Mouse (Mus musculus): ENCODE results near the gene Pdrg1. TPM values are rescaled to one million over a fixed set of nuclear protein-coding genes. Genes with fewer than 3 reads are reported as not detected.

The Pdrg1 gene
- 247 and 274 TPM in 2 replicates for polyA plus RNA-seq (2015; fragmentation: Nextera tagmentation; extraction: Ambion mirVana)

DNA sequence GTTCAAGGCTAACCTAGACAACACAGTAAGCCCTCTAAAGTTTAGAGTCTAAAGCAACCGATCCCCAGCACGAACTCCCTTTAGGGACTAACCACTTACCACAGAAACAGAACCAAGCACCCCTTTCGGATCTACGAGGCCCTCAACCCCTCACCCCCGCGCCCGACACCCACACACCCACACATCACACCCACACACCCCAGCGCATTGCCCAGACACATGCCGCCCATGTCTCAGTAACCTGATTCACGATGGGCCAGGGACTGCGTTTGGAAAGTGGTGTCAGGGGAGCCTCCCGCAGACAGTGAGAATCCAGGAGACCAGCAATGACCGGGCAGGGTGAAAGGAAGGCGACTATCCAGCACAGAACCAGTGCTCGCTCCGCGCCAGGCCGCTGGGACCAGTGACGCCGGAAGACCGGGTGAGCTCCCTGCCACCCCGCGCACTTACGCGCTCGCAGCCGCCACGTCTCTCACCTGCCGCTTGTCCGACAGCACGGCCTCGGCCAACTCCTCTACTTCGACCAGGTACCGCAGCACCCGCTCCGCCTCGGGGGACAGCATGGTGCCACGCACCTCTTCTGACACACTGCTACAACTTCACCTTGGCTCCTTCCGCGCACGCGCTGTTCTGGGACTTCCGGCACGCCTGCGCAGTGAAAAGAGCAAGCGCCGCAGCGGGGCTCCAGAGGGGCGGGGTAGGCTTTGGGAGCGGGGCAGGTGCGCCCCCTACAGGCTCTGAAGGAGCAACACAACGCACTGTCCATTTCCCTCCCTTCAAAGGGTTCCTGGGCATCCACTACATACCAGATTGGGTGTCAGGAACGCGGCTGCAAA is at the start of gene Pdrg1:
TSS of gene Pdrg1 (minus strand) at position 670 of the 836 bp plus-strand sequence.
- H3K27me3 ChIP-seq (replicated peaks; ENCODE audit: control insufficient read depth, insufficient read depth, low read length): no peaks in the 10 kb centered on the region
- ATAC-seq: peak; percentile 95
- WGBS: under 1% methylated on average over 53 of the region's 54 CpGs

DNA sequence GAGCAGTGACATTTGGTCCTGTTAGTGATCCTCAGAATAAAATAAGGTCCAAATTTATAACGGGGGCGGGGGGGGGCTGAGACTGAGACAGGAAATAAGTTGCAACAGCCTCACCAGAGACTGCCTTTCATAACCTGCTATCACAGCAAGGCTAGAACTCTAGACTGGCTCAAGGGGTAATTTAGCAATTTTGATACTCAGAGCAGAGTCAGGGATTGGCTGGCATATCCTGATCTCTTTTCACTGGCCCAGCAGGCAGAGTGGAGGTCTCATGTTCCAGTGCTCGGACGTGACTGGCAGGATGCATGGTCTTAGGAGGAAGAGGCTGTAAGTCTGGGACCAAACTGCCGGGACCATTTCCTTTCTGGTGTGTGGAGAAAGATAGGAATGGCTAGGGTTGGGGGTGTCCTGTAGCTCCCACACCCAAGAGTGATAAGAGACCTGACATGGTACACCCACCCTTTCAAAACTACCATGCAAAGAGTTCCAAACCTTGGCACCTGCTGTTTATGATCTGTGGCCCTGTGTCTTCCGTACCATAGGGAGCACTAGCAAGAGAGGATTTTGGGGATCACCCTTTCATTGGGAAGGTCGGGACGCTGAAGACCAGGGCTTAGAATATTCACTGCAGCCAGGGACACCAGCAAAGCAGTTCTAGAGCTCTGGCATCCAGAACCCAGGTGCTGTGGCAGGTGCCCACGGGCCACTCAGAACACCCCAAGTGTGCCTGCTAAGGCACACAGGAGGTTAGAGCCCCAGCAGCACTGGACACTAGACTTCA is 49.2 kb upstream of the Pdrg1 start:
- WGBS: 72% methylated on average over 9 of the region's 9 CpGs
- H3K9ac ChIP-seq (ENCODE audit: low read depth, low read length): no peak overlapping the region
- H3K36me3 ChIP-seq (ENCODE audit: control insufficient read depth, insufficient read depth, low read length): no peaks in the 10 kb centered on the region
- H3K9me3 ChIP-seq (ENCODE audit: control insufficient read depth, low read length): no peaks in the 10 kb centered on the region
- no peak overlapping the region for H3K4me2 ChIP-seq (ENCODE audit: low read length)
- H3K4me1 ChIP-seq (ENCODE audit: control insufficient read depth, insufficient read depth, low read depth, low read length): no peaks in the 10 kb centered on the region
- no peak; the same call in 1 of the 2 replicates for ATAC-seq
- H3K27me3 ChIP-seq (replicated peaks; ENCODE audit: control insufficient read depth, insufficient read depth, low read length): no peaks in the 10 kb centered on the region
- no peak overlapping the region for H3K4me3 ChIP-seq (ENCODE audit: low read length)
- H3K27ac ChIP-seq (ENCODE audit: low read depth, low read length): no peak overlapping the region

More for the DNA sequence above, at the start of gene Pdrg1:
- Histone ChIP-seq H3K4me1 (ENCODE audit: control insufficient read depth, insufficient read depth, low read depth, low read length) (peaks cover 13% of the 10 kb centered on the region), H3K27ac (ENCODE audit: low read depth, low read length) (peak within 1 kb of the TSS; percentile 58; the same call in 1 of the 2 replicates), H3K4me2 (ENCODE audit: low read length) (peak within 1 kb of the TSS; percentile 88), H3K9me3 (ENCODE audit: control insufficient read depth, low read length) (no peaks in the 10 kb centered on the region), H3K9ac (ENCODE audit: low read depth, low read length) (peak within 1 kb of the TSS; percentile 88), H3K4me3 (ENCODE audit: low read length) (peak within 1 kb of the TSS; percentile 91), H3K36me3 (ENCODE audit: control insufficient read depth, insufficient read depth, low read length) (peaks cover 18% of the 10 kb centered on the region)

DNA sequence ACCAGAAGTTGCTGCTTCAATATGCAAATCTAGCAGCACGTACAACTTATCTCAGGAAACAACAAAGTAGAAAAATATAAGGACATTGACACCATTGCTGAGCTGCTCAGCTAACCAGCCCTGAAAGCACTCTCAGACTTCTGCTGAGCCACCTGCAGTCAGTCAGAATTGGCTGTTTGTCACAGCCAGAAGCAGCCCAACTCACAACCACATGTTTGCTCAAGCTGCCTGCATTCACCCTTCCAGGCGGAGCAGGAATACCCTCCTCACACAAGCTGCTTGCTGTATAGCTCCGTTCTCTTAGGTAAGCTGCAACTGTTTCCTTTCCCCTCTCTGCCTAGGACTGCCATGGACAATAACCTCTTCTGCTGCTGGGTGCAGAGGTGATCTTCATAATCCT is 48.2 kb upstream of the Pdrg1 start:
- no peak for ATAC-seq
- H3K4me1 ChIP-seq (ENCODE audit: control insufficient read depth, insufficient read depth, low read depth, low read length): no peaks in the 10 kb centered on the region
- H3K9me3 ChIP-seq (ENCODE audit: control insufficient read depth, low read length): no peaks in the 10 kb centered on the region
- no peak overlapping the region for H3K4me3 ChIP-seq (ENCODE audit: low read length)
- H3K4me2 ChIP-seq (ENCODE audit: low read length): no peak overlapping the region
- WGBS: 61% methylated on average over 3 of the region's 3 CpGs
- no peaks in the 10 kb centered on the region for H3K27me3 ChIP-seq (replicated peaks; ENCODE audit: control insufficient read depth, insufficient read depth, low read length)
- no peak overlapping the region for H3K27ac ChIP-seq (ENCODE audit: low read depth, low read length)
- no peak overlapping the region for H3K9ac ChIP-seq (ENCODE audit: low read depth, low read length)
- no peaks in the 10 kb centered on the region for H3K36me3 ChIP-seq (ENCODE audit: control insufficient read depth, insufficient read depth, low read length)

DNA sequence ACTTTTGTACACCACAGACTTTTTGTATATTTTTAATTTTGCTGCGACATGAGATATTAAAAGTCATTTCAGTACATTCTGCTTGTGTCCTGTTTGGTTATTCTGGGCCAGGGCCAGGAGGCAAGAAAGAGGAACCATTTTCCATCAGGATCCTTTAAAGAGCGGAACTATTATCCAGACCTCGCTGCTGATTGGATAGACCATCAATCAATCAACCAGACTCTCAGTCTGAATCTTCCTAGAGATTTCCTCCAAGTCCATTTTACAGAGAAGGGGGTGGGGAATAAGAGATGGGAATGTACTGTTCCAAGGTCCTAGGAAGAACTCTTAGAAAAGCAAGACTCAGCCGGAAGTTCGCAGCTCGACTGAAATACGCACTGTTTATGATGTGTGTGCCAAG is 45.0 kb upstream of the Pdrg1 start:
- H3K9me3 ChIP-seq (ENCODE audit: control insufficient read depth, low read length): no peaks in the 10 kb centered on the region
- H3K27ac ChIP-seq (ENCODE audit: low read depth, low read length): no peak overlapping the region
- peaks cover 7% of the 10 kb centered on the region for H3K36me3 ChIP-seq (ENCODE audit: control insufficient read depth, insufficient read depth, low read length)
- no peak overlapping the region for H3K4me3 ChIP-seq (ENCODE audit: low read length)
- no peak overlapping the region for H3K9ac ChIP-seq (ENCODE audit: low read depth, low read length)
- no peak for ATAC-seq
- 88% methylated on average over 7 of the region's 7 CpGs for WGBS
- H3K27me3 ChIP-seq (replicated peaks; ENCODE audit: control insufficient read depth, insufficient read depth, low read length): no peaks in the 10 kb centered on the region
- no peaks in the 10 kb centered on the region for H3K4me1 ChIP-seq (ENCODE audit: control insufficient read depth, insufficient read depth, low read depth, low read length)
- no peak overlapping the region for H3K4me2 ChIP-seq (ENCODE audit: low read length)

DNA sequence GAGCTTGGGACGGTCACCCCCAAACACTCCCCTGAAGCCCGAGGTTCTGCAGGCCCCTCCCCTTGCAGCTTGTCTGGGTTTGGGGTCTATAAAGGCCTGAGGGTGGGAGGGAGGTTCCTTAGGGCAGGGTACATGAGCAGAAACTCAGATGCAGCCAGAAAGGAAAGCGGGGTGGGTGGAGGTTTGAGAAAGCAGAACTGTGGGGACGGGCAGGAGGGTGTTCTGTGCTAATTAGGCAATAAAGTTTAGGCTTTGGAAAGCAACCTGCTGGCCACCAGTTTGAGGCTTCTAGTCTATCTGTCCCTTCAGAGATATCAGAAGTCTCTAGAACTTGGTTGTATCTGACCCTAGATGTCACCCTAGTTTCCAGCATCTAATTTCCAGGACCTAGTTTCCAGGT is 43.1 kb upstream of the Pdrg1 start:
- Histone ChIP-seq H3K27me3 (replicated peaks; ENCODE audit: control insufficient read depth, insufficient read depth, low read length) (no peaks in the 10 kb centered on the region), H3K4me3 (ENCODE audit: low read length) (no peak overlapping the region), H3K27ac (ENCODE audit: low read depth, low read length) (no peak overlapping the region), H3K36me3 (ENCODE audit: control insufficient read depth, insufficient read depth, low read length) (peaks cover 21% of the 10 kb centered on the region), H3K4me2 (ENCODE audit: low read length) (no peak overlapping the region), H3K4me1 (ENCODE audit: control insufficient read depth, insufficient read depth, low read depth, low read length) (no peaks in the 10 kb centered on the region), H3K9ac (ENCODE audit: low read depth, low read length) (no peak overlapping the region), H3K9me3 (ENCODE audit: control insufficient read depth, low read length) (no peaks in the 10 kb centered on the region)
- no peak for ATAC-seq
- 71% methylated on average over 4 of the region's 4 CpGs for WGBS

DNA sequence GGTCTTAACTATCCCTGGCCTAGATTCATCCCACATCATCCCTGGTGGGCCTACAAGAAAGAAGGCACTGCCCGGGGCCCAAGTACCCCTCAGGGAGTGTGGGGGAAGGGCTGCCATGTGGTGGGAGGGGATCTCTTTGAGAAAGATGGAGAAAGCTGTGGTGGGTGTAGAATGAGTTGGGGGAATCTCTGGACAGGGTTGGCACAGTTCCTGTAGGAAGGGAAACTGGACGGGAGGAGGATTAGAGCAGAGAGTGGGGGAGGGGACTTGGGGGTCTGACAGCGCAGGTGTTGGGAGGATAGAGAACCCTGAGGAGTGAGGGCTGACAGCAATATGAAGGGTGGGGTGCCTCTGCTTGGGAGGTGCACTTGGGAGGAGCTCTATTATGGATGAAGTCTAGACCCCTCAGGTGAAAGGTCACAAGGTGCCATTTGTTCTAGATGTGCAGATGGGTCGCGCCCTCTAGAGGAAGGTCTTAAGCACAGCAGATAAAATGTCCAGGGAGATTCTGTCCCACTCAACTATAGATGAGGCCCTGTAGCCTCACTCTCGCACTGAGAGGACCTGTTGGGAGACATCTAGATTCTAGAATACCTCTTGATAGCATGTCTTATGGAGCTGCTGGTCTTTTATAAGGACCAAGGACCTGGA is 40.2 kb upstream of the Pdrg1 start:
- H3K27me3 ChIP-seq (replicated peaks; ENCODE audit: control insufficient read depth, insufficient read depth, low read length): no peaks in the 10 kb centered on the region; the same call in 1 of the 2 replicates
- H3K9ac ChIP-seq (ENCODE audit: low read depth, low read length): no peak overlapping the region
- no peak overlapping the region for H3K4me3 ChIP-seq (ENCODE audit: low read length)
- H3K27ac ChIP-seq (ENCODE audit: low read depth, low read length): no peak overlapping the region
- ATAC-seq: no peak
- H3K36me3 ChIP-seq (ENCODE audit: control insufficient read depth, insufficient read depth, low read length): peaks cover 21% of the 10 kb centered on the region
- H3K9me3 ChIP-seq (ENCODE audit: control insufficient read depth, low read length): no peaks in the 10 kb centered on the region
- WGBS: 61% methylated on average over 6 of the region's 6 CpGs
- peaks cover 7% of the 10 kb centered on the region for H3K4me1 ChIP-seq (ENCODE audit: control insufficient read depth, insufficient read depth, low read depth, low read length)
- no peak overlapping the region for H3K4me2 ChIP-seq (ENCODE audit: low read length)

DNA sequence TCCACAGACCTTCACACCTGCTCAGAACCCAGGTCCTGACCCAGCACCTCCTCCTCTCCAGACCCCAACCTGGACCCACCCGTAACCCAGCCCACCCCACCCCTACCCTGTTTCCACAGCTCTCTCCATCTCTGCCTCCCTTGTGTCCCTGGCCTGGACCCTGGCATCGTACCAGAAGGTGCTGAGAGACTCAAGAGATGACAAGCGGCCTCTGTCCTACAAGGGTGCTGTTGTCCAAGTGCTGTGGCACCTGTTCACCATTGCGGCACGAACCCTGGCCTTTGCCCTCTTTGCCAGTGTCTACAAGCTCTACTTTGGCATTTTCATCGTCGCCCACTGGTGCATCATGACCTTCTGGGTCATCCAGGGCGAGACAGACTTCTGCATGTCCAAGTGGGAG is 38.7 kb upstream of the Pdrg1 start:
- Histone ChIP-seq H3K4me1 (ENCODE audit: control insufficient read depth, insufficient read depth, low read depth, low read length) (peaks cover 18% of the 10 kb centered on the region), H3K27me3 (replicated peaks; ENCODE audit: control insufficient read depth, insufficient read depth, low read length) (no peaks in the 10 kb centered on the region; the same call in 1 of the 2 replicates), H3K9me3 (ENCODE audit: control insufficient read depth, low read length) (no peaks in the 10 kb centered on the region), H3K27ac (ENCODE audit: low read depth, low read length) (no peak overlapping the region), H3K9ac (ENCODE audit: low read depth, low read length) (no peak overlapping the region), H3K36me3 (ENCODE audit: control insufficient read depth, insufficient read depth, low read length) (peaks cover 21% of the 10 kb centered on the region), H3K4me2 (ENCODE audit: low read length) (no peak overlapping the region), H3K4me3 (ENCODE audit: low read length) (no peak overlapping the region)
- no peak for ATAC-seq
- WGBS: 93% methylated on average over 8 of the region's 8 CpGs

DNA sequence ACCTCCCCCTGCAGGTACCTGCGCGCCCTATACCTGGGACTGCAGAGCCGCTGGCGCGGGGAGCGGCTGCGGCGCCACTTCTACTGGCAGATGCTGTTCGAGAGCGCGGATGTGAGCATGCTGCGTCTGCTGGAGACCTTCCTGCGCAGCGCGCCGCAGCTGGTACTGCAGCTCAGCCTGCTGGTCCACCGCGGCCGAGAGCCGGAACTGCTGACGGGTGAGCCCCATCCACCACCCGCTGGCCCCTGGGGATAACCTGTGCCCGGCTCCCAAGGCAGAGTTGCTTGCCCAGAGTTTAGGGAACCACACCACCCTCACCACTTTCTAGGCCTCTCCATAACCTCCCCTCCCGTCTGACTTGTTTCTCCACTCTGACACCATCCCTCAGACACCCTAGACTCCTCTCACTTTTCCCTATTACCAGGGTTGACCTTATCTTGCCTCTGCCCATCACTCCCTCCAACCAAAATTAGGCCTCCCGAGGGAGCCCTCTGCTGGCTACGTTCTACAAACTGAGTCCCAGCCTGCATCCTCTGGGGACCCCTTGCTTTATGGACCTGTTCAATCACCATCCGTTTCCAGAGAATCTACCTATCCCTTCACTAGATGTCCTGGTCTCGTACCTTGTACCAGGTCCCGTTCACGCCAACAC is 37.6 kb upstream of the Pdrg1 start:
- H3K27ac ChIP-seq (ENCODE audit: low read depth, low read length): no peak overlapping the region
- H3K27me3 ChIP-seq (replicated peaks; ENCODE audit: control insufficient read depth, insufficient read depth, low read length): no peaks in the 10 kb centered on the region; the same call in 1 of the 2 replicates
- no peaks in the 10 kb centered on the region for H3K9me3 ChIP-seq (ENCODE audit: control insufficient read depth, low read length)
- H3K4me1 ChIP-seq (ENCODE audit: control insufficient read depth, insufficient read depth, low read depth, low read length): peaks cover 27% of the 10 kb centered on the region
- H3K4me3 ChIP-seq (ENCODE audit: low read length): no peak overlapping the region
- WGBS: 9% methylated on average over 30 of the region's 30 CpGs
- no peak for ATAC-seq
- H3K4me2 ChIP-seq (ENCODE audit: low read length): 0 out of 2 replicates have a peak overlapping the region, but pooled peaks have one; percentile 5
- H3K36me3 ChIP-seq (ENCODE audit: control insufficient read depth, insufficient read depth, low read length): peaks cover 17% of the 10 kb centered on the region
- H3K9ac ChIP-seq (ENCODE audit: low read depth, low read length): no peak overlapping the region

All from hindbrain, embryonic 16.5 days (tissue).